Mouse (Mus musculus) left cerebral cortex, postnatal 36 days (tissue): ENCODE results near the gene Hmgcs2. TPM values are rescaled to one million over a fixed set of nuclear protein-coding genes. Genes with fewer than 3 reads are reported as not detected.

Experiments used
- DNase-seq, 2 experiments: peaks; one replicate each; pipeline ENCODE4 v3.0.0; 2021 to 2022; ENCODE audit warnings: low spot score in 2 of 2, mixed read lengths in 1 of 2
- intact Hi-C: fragments of 180-260 bp; cut with DNase I; formaldehyde crosslinking; loops from one replicate; pipeline ENCODE4 v1.15.1; 2025
- total RNA-seq, 2 experiments: library from RNA; stranded (reverse); gene quantifications; 2 replicates each; pipeline ENCODE4 v1.2.3; 2021

The Hmgcs2 gene
- total RNA-seq, 2 experiments from 2014 or later: 7.1 to 11.3 TPM

GRCm38 (mm10) chr3:98273623-98274398, 6.4 kb upstream of the Hmgcs2 start:
- intact Hi-C loops: no loop called here
- no peak for DNase-seq

DNA sequence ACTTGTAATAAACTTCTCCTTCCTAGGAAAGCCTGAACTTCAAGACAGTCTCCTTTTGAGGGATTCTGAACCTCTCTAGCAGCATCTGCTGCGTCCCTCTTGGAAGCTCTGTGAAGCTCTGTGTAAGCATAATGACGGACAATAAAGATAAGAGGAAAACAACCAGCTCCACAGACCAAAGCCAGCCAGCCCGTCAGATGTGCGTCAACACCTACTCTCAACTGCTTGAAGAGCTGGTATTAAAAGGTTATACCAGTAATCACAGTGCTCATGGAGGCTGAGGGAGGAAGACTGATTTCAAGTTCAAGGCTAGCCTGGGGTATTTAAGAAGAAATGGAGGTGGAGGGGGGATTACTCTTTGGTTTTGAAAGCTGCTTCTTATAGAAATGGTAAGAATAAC, 553 bp upstream of the Hmgcs2 start:
- no peak for DNase-seq
- intact Hi-C loops: loop anchor here (5.0 kb wide), 1 partner anchor 47 kb away; no protein-coding TSS in a partner anchor

DNA sequence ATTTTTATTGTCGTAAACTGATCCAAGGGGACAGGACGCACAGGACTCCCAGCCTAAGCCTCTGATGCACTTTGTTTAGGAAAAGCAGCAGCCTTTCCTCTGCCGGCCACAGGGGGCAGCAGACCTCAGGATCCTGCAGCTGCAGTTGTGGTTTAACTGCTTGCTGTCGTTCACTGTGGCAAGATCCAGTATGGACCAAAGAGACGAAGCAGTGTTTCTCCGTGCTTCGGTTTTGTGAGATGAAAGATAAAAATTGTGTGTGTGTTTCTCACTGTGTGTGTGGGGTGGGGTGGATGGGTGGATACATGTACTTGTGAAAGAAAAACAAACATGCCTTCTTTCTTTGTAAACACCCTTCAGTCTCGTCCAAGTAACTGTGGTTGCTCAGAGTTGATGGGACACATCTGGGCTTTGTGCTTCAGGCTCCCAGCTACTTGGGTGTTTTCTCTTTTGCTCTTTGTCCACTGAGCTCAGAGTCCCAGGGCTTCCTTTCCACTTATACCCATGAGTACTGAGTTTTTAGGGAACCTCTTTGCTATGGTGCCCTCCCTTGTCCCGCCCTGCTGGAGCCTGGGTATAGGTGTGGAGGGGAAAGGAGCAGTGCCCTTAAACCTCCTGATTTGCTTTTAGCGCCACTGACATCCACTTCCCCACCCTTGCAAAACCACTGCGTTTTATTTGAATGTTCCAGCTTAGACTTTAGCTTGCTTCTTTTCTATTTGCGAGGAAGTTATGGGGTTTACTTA, 871 bp downstream of the Hmgcs2 start:
- intact Hi-C loops: no loop called here
- peak; percentile 36 to 46 for DNase-seq

DNA sequence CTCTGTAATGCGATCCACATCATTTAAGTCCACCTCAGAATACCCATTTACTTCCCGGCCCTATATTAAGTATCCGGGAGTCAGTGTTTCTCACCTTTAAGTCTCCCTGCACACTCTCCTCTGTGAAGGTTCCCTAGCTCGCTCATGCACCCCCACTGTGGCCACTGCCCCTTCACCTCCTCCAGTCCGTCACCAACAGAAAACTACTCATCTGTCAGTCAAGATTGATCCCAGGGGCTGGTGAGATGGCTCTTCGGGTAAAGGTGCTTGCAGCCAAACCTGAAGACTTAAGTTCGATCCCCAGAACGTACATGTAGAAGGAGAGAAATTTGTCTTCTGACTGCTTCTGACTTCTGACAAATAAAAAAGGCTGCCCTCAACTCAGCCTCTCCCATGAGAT, 2.2 kb downstream of the Hmgcs2 start:
- intact Hi-C loops: no loop called here

GRCm38 (mm10) chr3:98283205-98283604, 3.0 kb downstream of the Hmgcs2 start:
- no peak for DNase-seq
- intact Hi-C loops: no loop called here

More for the DNA sequence above, 2.2 kb downstream of the Hmgcs2 start:
- DNase-seq: no peak

GRCm38 (mm10) chr3:98291044-98291443, 10.8 kb downstream of the Hmgcs2 start:
- intact Hi-C loops: no loop called here
- DNase-seq: no peak

- DNase-seq: no peak
- intact Hi-C loops: no loop called here
Measured at GRCm38 (mm10) chr3:98295965-98296364, 15.7 kb downstream of the Hmgcs2 start.

DNA sequence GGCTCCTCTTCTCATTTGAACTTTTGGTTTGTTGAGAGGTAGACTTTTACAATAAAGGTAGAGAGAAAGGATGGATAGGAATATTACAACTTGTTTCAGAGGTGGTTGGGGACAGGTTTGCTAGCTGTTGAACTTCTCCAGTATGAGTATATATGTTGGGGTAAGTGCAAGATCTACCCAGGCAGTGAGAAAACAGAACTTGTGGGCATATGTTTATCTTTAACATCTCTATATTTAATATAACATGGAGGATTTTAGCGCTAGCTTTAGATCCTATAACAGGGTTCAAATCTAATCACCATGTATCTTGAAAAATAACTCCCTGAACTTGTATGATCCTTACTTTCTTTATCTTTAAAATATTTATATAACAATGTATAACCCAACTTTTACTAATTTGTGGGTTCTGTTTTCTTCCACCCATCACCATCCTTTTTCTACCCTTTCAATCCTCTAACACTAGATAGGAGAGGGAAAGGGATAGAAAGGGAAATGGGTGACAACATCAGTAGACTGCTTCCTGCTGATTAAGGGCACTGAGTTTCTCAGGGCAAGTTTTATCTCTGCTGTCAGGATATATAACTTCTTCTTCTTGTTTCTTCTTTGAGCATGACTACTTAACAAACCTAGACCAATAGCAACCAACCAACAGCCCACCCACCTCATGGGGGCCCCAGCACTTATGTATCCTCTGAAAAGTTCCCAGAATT, 19.3 kb downstream of the Hmgcs2 start:
- DNase-seq: no peak
- intact Hi-C loops: no loop called here

DNA sequence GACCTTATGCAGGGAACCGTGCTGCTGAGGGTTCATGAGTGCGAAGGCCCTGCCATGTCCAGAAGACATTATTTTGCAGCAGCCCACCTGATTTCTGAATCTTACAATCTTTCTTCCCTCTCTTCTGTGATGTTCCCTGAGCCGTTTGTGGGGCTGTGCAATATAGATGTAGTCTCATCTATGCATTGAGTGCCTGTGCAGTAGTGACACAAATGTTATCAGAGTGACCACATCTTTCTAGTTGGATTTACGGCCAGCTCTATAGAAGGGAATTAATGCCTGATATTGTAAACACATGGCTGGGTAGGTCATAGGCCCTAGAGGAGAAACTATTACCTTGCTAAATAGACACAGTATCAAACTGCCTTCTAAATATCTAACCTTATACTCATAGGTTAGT, 20.0 kb downstream of the Hmgcs2 start:
- intact Hi-C loops: no loop called here
- no peak for DNase-seq

DNA sequence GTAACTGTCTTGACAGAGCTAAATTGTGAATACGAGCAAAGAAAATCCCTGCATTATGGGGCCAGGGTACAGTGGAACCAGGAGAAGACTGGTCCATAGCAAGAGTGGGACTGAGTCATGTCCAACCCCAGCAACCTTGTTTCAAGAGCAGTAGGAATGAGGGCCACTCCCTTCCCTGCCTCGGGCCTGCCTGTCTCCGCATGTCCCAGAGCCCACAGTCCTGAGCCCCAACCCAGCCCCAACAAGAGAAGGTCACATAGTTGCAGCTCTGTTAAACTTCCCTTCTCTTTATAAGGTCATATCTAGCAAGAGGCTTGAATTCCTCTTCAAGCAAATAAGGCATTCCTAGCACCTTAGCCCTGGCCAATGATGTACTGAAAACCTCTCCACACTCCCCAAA, 21.5 kb downstream of the Hmgcs2 start:
- DNase-seq: no peak
- intact Hi-C loops: no loop called here

- DNase-seq: no peak
- intact Hi-C loops: no loop called here
Measured at GRCm38 (mm10) chr3:98308606-98309005, 28.4 kb downstream of the Hmgcs2 start.

- no peak for DNase-seq
- intact Hi-C loops: loop anchor here (5.0 kb wide), 3 partner anchors 83 to 383 kb away; no protein-coding TSS in a partner anchor
Measured at GRCm38 (mm10) chr3:98310456-98310855, 30.2 kb downstream of the Hmgcs2 start.

GRCm38 (mm10) chr3:98312867-98313266, 32.6 kb downstream of the Hmgcs2 start:
- intact Hi-C loops: loop anchor here (5.0 kb wide), 3 partner anchors 86 to 386 kb away; no protein-coding TSS in a partner anchor
- peak in 1 of 2 experiments; percentile 45 for DNase-seq

DNA sequence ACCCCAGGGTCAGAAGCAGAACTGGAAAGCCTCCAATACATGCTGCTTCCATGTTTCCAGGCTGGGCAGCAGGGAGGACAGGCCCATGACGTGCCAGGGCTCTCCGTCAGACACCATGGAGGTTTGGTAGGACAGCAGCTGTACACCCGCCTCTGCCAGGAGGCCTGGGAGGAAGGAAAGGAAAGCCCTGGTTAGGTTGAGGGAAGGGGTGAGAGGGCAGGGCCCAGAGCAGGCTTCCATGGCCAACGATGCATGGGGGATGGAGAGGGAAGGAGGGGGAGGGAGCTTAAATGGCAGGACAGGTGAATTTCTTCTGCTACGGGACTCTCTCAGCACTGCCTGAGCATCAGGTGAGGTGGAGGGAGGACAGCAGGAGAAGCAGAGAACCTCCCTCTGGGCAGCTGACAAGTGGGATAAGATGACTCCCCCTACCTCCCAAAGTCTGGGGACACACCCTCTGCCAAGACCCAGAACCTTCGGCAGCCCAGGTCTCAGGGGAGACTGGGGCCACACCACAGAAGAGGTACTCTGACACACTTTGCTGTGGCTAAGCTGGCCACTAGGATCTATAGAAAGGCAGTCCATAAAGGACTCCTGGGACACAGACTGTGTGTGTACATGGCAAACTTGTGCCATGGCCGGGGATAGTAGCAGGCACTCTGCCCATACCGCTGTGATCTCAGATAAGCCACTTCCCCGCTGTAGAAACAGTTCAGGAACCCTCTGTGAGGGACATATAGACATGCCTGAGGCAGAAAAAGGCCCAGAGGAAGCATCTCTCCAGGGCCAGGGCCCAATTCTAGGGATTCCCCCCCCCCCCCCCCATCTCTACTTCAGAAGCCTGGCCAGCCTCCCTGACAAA, 33.3 kb downstream of the Hmgcs2 start:
- no peak for DNase-seq
- intact Hi-C loops: loop anchor here (5.0 kb wide), 3 partner anchors 86 to 386 kb away; no protein-coding TSS in a partner anchor

DNA sequence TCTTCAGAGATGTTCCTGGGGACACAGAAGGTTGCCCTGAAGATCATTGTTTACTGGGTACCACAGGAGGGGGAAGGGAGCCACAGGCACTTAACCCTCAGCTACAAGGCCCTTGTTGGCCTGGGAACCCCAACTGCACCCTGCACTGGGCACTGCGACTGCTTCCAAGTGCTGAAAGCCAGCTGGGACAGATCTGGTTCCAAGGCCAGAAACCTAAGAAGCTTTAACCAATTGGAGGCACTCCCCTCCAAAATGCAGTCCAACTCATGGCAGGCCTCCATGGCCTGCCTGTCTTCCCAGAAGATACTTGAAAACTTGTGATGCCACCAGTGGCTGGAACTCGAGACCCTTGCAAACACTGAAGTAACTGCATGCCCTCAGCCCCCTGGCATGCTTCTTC, 34.9 kb downstream of the Hmgcs2 start:
- intact Hi-C loops: no loop called here
- DNase-seq: peak in 1 of 2 experiments; percentile 3

DNA sequence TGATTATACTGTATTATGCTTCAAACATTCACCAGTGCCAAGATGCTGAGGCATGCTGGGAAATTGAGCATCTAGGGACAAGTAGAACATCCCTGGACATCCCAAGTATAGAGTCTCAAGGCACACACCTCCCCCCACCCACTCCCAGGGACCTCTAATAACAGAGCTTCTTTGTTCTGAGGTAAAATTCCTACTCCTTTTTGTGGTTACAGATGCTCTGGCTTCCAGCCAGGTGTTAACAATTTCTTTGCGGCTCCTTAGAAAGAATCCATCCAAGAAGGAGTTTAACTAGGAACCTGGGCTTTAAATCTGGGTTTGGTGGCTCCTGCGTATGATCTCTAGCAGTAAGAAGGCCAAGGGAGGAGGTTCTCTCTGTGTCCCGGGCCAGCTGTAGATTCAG, 36.9 kb downstream of the Hmgcs2 start:
- intact Hi-C loops: no loop called here
- no peak for DNase-seq

DNA sequence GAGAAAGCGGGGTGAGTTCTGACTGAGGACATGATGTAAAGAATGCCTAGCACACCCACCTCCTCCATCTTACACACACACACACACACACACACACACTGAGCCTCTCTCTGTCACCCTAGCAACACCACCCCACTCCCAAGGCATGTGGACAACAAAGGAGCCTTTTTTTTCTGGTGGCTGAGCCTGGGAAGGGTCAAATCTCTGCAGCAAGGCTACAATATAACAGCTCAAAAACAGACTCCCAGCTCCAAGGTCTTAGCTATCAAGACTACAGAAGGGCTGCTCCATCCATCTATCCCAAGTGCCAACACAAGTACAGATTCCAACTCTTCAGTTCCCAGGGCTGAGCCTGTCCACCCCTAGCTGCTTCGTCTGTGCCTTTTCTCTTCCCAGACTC, 39.0 kb downstream of the Hmgcs2 start:
- intact Hi-C loops: no loop called here
- no peak for DNase-seq

DNA sequence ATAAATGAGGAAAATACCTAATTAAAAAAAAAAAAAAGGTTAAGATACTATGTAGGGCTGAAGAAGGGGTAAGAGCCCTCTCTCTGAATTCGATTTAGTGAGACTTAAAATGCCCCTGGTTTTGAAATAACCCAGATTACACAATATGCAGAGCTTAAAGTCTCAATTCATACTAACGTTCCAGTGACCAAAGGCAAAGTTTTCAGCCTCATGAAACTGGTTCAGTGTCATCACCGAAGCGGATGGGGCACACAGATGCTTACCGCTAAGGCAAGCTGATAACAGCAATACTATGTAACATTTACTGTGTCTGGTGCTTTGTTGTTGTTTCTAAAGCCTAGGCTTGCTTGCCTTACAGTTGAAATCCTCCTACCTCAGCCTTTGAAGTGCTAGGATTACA, 42.0 kb downstream of the Hmgcs2 start:
- DNase-seq: no peak
- intact Hi-C loops: no loop called here

- intact Hi-C loops: no loop called here
- DNase-seq: no peak
Measured at GRCm38 (mm10) chr3:98324235-98324634, 44.0 kb downstream of the Hmgcs2 start.
